Mouse (Mus musculus): Measurements from ENCODE around the gene AW146154.
"Not testable (repeated sequence)": the region's sequence is repeated elsewhere in the genome, so short reads cannot be mapped to it uniquely, and the experiment has no call there.

Gene AW146154

GRCm38 (mm10) chr7:41499389-41500049, at the start of gene AW146154, which contains the start of gene Gm20449:
Gene AW146154 (minus strand): TSS chr7:41499890.
Gene Gm20449 (minus strand): TSS chr7:41499417.
- DNase-seq (ENCODE audit: low read depth, low spot score), result peak; percentile 96

GRCm38 (mm10) chr7:41512672-41513071, 13.0 kb upstream of the AW146154 start:
- peak; percentile 77 for DNase-seq (ENCODE audit: low read depth, low spot score)

DNA sequence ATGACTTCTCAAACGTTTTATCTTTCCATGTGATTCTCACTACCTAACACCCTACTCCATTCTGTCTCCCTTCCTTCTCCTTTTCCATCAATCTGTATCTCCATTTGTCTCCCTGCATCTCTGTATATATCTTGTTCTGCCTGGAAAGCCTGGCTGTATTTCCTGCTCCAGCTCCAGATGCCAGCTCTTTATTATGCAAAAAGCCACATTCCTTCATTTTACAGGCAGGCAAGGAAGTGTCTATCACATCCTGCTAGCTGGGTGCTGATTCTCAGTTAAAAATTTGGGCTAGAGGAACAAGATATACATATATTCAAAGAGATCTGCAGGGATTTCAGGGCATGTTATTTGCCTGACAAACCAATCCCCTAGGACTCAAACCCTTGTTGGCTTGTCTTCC, 12.5 kb upstream of the AW146154 start:
- DNase-seq (ENCODE audit: low read depth, low spot score), result peak; percentile 68

GRCm38 (mm10) chr7:41502402-41502801, 2.7 kb upstream of the AW146154 start:
- DNase-seq (ENCODE audit: low read depth, low spot score), result peak; percentile 43

- peak; percentile 72 for DNase-seq (ENCODE audit: low read depth, low spot score)
These were observed 653 bp upstream of the AW146154 start for GRCm38 (mm10) chr7:41500151-41500934.

DNA sequence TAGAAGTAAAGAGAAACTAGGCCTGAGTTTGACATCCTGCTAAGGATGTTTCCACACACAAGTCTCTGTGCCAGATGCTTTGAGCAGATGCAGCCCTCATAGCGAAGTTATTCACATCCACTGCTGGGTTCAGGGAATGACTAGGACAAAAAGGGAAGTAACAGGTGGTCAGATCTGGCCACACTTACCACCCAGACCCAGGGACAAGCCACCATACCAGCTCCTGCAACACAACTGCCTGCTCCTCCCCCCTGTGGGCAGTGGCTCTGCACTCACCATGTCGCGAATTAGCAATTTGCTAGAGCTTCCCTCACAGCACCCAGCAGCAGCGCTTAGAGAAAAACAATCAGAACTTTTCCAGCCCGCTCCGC, 687 bp downstream of the AW146154 start:
- not testable (repeated sequence) for DNase-seq (ENCODE audit: low read depth, low spot score)

DNA sequence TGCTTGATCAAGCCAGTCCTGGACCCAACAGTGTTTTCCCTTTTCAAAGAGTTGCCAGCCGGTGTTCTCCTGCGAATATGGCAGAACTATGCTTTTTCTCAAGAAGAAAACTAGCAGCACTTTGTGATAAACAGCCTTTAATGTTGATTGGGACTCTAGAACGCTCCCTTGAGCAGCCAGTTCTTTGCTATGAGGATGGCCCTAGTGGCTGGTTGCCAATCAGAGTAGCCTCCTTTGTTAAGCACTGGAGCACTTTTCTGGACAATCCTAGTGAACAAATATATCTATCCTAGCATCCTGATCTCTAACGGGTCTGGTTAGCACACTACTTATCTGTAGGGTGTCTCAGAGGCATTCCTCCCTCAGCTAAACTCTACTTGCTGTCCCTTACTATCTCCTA, 1.2 kb downstream of the AW146154 start:
- not testable (repeated sequence) for DNase-seq (ENCODE audit: low read depth, low spot score)

DNA sequence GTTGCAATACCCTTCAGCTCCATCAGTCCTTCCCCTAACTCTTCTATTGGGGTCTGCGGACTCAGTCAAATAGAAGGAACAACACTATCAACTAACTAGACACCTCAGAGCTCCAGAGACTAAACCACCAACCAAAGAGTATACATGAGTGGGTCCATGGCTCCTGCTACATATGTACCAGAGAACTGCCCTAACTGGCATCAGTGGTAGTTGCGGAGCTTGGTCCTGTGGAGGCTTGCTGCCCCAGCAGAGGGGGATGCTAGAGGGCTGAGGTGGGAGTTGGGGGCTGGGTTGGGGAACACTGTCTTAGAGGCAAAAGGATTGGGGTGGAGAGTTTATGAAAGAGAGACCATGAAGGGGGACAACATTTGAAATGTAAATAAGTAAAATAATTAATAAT, 1.8 kb downstream of the AW146154 start:
- no peak for DNase-seq (ENCODE audit: low read depth, low spot score)

GRCm38 (mm10) chr7:41451864-41452263, 47.8 kb downstream of the AW146154 start:
- peak; percentile 42 for DNase-seq (ENCODE audit: low read depth, low spot score)

DNA sequence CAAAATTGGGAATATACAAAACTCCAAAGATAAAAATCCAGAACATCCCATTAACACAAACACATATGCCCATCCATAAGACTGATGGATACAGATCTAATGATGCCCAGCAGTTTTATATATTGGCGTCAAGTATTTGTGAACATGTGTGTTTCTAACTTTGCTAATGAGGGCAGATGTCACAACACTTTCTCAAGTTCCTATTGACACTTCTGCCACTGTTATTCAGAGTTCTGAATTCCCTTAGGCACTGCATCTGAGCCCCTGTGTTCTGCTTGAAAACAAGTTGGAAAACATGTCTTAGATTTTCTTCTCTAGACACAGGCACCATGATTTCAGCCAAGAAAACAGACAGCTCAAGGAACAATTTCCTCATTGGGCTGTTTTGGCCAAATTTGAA, 51.1 kb downstream of the AW146154 start, which contains the start of gene Vmn2r57:
TSS of gene Vmn2r57 (minus strand) at position 101 of the 400 bp plus-strand sequence.
- DNase-seq (ENCODE audit: low read depth, low spot score), result not testable (repeated sequence)

Data from ZHBTc4 (cell line).